15 mouse cellular contexts compared by ENCODE assay signal in the genomic region with DNA sequence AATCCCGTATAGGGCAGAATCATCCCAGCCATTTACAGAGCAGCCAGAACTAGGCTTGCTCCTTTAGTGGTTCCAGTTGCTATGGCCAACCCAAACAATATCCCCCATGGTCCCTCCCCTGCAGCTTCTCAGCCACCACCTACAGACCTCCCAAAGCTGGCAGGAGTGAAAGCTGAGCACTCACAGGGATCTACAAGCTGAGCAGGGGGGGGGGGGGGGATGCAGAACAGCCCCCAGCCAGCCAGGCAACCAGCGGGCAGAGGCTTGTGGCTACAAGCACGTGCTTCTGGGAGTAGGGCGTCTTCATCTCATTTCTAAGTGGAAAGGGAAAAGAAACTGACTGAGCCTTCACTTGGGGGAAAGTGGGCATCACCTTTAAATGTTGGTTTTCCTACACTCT. TPM values are rescaled to one million over a fixed set of nuclear protein-coding genes. Genes with fewer than 3 reads are reported as not detected.
DNase-seq lines count a peak whose midpoint lies in the region; ATAC-seq lines count a peak whose summit lies in the region.
"Had no signal": no experiment of that assay in that cellular context is flagged by ENCODE, and none has a peak within 500 bp of the region (broad histone marks: within the 10 kb centered on the region; RNA-seq: fewer than 3 reads in every experiment).

No protein-coding gene starts in this region.

- H3K27me3 ChIP-seq in megakaryocyte, embryonic 14.5 days (replicated peaks): no peaks in the 10 kb centered on the region
- H3K27me3 ChIP-seq in liver, embryonic 15.5 days: no peaks in the 10 kb centered on the region
- H3K27me3 ChIP-seq: heart, embryonic 12.5 days had no signal

- peaks cover 69% of the 10 kb centered on the region for H3K4me1 ChIP-seq in megakaryocyte, embryonic 14.5 days
- peaks cover 59% of the 10 kb centered on the region for H3K4me1 ChIP-seq in liver, embryonic 15.5 days (replicated peaks)

- H3K27ac ChIP-seq in liver, embryonic 15.5 days (replicated peaks): peak overlapping the region; percentile 82
- H3K27ac ChIP-seq: forebrain, embryonic 10.5 days had no signal

- H3K9me3 ChIP-seq in megakaryocyte, embryonic 14.5 days: no peaks in the 10 kb centered on the region
- H3K9me3 ChIP-seq in liver, embryonic 15.5 days (replicated peaks): no peaks in the 10 kb centered on the region
- H3K9me3 ChIP-seq: forebrain, embryonic 10.5 days; heart, embryonic 12.5 days had no signal

- peak; percentile 56 for ATAC-seq in frontal cortex, adult (ENCODE audit: low TSS enrichment)
- ATAC-seq in megakaryocyte, adult 5-6 weeks (ENCODE audit: poor library complexity, severe bottlenecking): no peak
- no peak for ATAC-seq in liver, embryonic 15.5 days (ENCODE audit: insufficient read depth)

- H3K36me3 ChIP-seq in megakaryocyte, embryonic 14.5 days (replicated peaks; ENCODE audit: low read length): peaks cover 39% of the 10 kb centered on the region
- H3K36me3 ChIP-seq in liver, embryonic 15.5 days (replicated peaks): no peaks in the 10 kb centered on the region
- H3K36me3 ChIP-seq: forebrain, embryonic 10.5 days; heart, embryonic 12.5 days had no signal

- H3K4me3 ChIP-seq in megakaryocyte, embryonic 14.5 days (replicated peaks): peak overlapping the region; percentile 90
- H3K4me3 ChIP-seq in liver, embryonic 15.5 days (replicated peaks): no peak overlapping the region
- H3K4me3 ChIP-seq: forebrain, embryonic 10.5 days; heart, embryonic 12.5 days had no signal

- WGBS in liver, embryonic 15.5 days (ENCODE audit: insufficient replicate concordance): 14% methylated on average over 4 of the region's 4 CpGs

- DNase-seq in frontal cortex, postnatal 10 days (ENCODE audit: low spot score in 2 of 2): no peak
- peak; percentile 37 for DNase-seq in brain, adult 2 months (ENCODE audit: low read depth, low spot score)
- no peak for DNase-seq in cerebellum, adult 9-11 months
- no peak for DNase-seq in embryo, embryonic 10 days (ENCODE audit: low spot score)
- DNase-seq: B cell, adult 2 months; cerebellum, adult 18-20 months; kidney, postnatal 14 days; lung, postnatal 4 days; spleen, adult 18-20 months had no signal

- H3K9ac ChIP-seq in liver, embryonic 15.5 days: no peak overlapping the region
- H3K9ac ChIP-seq: heart, embryonic 12.5 days had no signal

- H3K4me2 ChIP-seq in liver, embryonic 15.5 days: peak overlapping the region; percentile 56
- H3K4me2 ChIP-seq: heart, embryonic 12.5 days had no signal

RNA-seq across cellular contexts. Expression of gene Atxn1, which starts 59.9 kb away (rescaled TPM):
- polyA plus RNA-seq in megakaryocyte, embryonic 14.5 days (2012; ENCODE audit: insufficient read depth, low replicate concordance): 3.2 and 7.3 TPM in 2 replicates
- 4.8 and 9.0 TPM in 2 replicates for total RNA-seq in megakaryocyte, adult 5-6 weeks (2015)
- total RNA-seq in megakaryocyte, adult 5-6 weeks (2017): 5.9 and 22.2 TPM in 2 replicates
- 2.3 and 2.6 TPM in 2 replicates for polyA plus RNA-seq in liver, embryonic 15.5 days (2015; fragmentation: Nextera tagmentation; extraction: Ambion mirVana)
